Comparison of ENCODE assay signal across 8 mouse cellular contexts in the genomic region with DNA sequence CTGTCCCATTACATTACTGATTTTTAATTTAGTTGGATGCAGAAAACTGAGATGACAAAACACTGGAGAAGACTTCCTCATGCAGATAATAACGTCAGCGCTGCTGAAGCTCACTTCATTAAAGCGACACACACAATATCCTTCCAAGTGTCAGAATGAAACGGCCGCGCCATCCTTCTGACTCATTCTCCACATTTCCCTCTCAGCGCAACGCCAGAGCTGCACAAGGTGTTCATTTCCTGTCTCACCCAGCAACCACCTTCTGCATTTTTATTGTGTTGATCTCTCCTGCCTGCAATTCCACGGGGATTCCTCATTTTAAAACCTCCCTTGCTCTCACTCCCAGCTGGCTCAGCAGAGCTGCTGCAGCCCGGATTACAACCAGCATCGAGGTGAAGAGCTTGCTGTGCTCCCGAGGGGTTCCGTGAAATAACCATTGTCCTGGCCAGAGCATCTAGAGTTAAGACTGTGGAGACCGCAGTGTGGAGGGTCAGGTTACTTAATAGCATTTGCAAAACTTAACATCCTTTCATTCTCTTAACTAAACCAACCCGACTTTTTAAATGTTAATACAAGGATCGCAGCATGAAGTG.
DNase-seq lines count a peak whose midpoint lies in the region; ATAC-seq and TF ChIP-seq lines count a peak whose summit lies in the region.

No protein-coding gene starts in this region.

- peaks cover 9% of the 10 kb centered on the region for H3K4me1 ChIP-seq in kidney, embryonic 15.5 days
- peaks cover 11% of the 10 kb centered on the region for H3K4me1 ChIP-seq in forebrain, embryonic 12.5 days
- H3K4me1 ChIP-seq in midbrain, postnatal 0 days (ENCODE audit: insufficient read depth, low read length): no peaks in the 10 kb centered on the region

- H3K27ac ChIP-seq in kidney, embryonic 15.5 days: no peak overlapping the region
- no peak overlapping the region for H3K27ac ChIP-seq in forebrain, embryonic 12.5 days
- 0 out of 2 replicates have a peak overlapping the region, but pooled peaks have one; percentile 18 for H3K27ac ChIP-seq in midbrain, postnatal 0 days (ENCODE audit: low read depth, low read length)

- no peaks in the 10 kb centered on the region for H3K27me3 ChIP-seq in kidney, embryonic 15.5 days
- H3K27me3 ChIP-seq in forebrain, embryonic 12.5 days: peaks cover 5% of the 10 kb centered on the region; the same call in 1 of the 2 replicates
- no peaks in the 10 kb centered on the region for H3K27me3 ChIP-seq in midbrain, postnatal 0 days (ENCODE audit: insufficient read depth, low read length)

- no peaks in the 10 kb centered on the region for H3K9me3 ChIP-seq in kidney, embryonic 15.5 days (replicated peaks)
- H3K9me3 ChIP-seq in forebrain, embryonic 12.5 days: peaks cover 3% of the 10 kb centered on the region; the same call in 1 of the 2 replicates
- no peaks in the 10 kb centered on the region for H3K9me3 ChIP-seq in midbrain, postnatal 0 days (ENCODE audit: low read length)

- no peak overlapping the region for H3K4me3 ChIP-seq in kidney, embryonic 15.5 days (replicated peaks)
- H3K4me3 ChIP-seq in forebrain, embryonic 12.5 days (replicated peaks): no peak overlapping the region
- H3K4me3 ChIP-seq in midbrain, postnatal 0 days (ENCODE audit: low read depth, low read length): peak overlapping the region; percentile 8

- DNase-seq in kidney, postnatal 10 days: no peak
- peak; percentile 42 for DNase-seq in Muller cell, postnatal 12 days (ENCODE audit: inconsistent ontology term)
- peak; percentile 46 for DNase-seq in midbrain, postnatal 0 days (ENCODE audit: low spot score)
- DNase-seq in layer of hippocampus, postnatal 25 days (ENCODE audit: extremely low spot score in 1 of 2, low spot score in 1 of 2): no peak
- no peak for DNase-seq in cerebellum, adult 9-11 months

- no peak for TF ChIP-seq CTCF in midbrain, postnatal 0 days (IDR thresholded peaks at IDR 0.05)

- H3K36me3 ChIP-seq in kidney, embryonic 15.5 days: no peaks in the 10 kb centered on the region
- no peaks in the 10 kb centered on the region for H3K36me3 ChIP-seq in forebrain, embryonic 12.5 days (replicated peaks)
- H3K36me3 ChIP-seq in midbrain, postnatal 0 days (ENCODE audit: insufficient read depth, low read length): no peaks in the 10 kb centered on the region

- 18% methylated on average over 16 of the region's 16 CpGs for WGBS in kidney, embryonic 15.5 days
- WGBS in forebrain, embryonic 12.5 days: 8% methylated on average over 16 of the region's 16 CpGs
- 8% methylated on average over 16 of the region's 16 CpGs for WGBS in midbrain, postnatal 0 days

- no peak overlapping the region for H3K9ac ChIP-seq in kidney, embryonic 15.5 days
- no peak overlapping the region; the same call in 1 of the 2 replicates for H3K9ac ChIP-seq in forebrain, embryonic 12.5 days
- no peak overlapping the region; the same call in 1 of the 2 replicates for H3K9ac ChIP-seq in midbrain, postnatal 0 days (replicated peaks; ENCODE audit: low read length, poor library complexity, severe bottlenecking)

- ATAC-seq in kidney, embryonic 15.5 days (replicated peaks; ENCODE audit: low FRiP score): no peak
- ATAC-seq in forebrain, embryonic 12.5 days (ENCODE audit: low FRiP score): no peak
- ATAC-seq in midbrain, postnatal 0 days (ENCODE audit: low FRiP score): no peak
- ATAC-seq in megakaryocyte-erythroid progenitor cell, adult 5-6 weeks (replicated peaks; ENCODE audit: low FRiP score, low TSS enrichment, poor library complexity, severe bottlenecking): no peak

- H3K4me2 ChIP-seq in kidney, embryonic 15.5 days: peak overlapping the region; percentile 36
- peak overlapping the region; percentile 33 for H3K4me2 ChIP-seq in forebrain, embryonic 12.5 days
- peak overlapping the region; percentile 38 for H3K4me2 ChIP-seq in midbrain, postnatal 0 days (ENCODE audit: low read depth, low read length, poor library complexity, severe bottlenecking)

Comparison
In these comparisons a context has a peak if more than half of its experiments do, and no peak if none do; other contexts are left out.
1. DNase-seq: peak in Muller cell, postnatal 12 days (single experiment) and midbrain, postnatal 0 days (single experiment); none in kidney, postnatal 10 days (single experiment), layer of hippocampus, postnatal 25 days (0 of 2) and cerebellum, adult 9-11 months (single experiment).
2. Peak in every context shown above with its lines, with median percentiles within 50 percentile points of each other: H3K4me2 ChIP-seq.